Mouse (Mus musculus): Measurements from ENCODE around the gene Kctd15.

Gene Kctd15

DNA sequence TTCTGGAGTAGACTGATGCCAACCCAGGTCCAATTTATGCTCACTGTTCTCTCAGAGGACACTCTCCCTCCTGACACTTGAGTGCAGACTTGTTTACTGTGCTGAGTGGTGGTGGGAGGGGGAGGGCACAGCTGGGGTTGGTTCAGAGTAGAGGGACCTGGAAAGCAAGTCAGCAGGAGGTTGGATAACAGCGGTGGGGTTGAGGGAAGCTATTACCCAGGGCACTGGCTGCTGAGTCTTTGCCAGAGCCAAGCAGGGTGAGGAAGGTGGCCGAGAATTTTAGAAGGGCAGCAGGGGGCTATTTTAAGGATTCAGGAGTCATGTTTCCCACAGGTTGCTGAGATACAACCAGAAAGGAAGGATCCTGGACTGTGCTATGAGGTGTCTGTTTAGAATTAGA is 36.1 kb downstream of the Kctd15 start:
- DNase-seq (ENCODE audit: low read depth) = no peak

DNA sequence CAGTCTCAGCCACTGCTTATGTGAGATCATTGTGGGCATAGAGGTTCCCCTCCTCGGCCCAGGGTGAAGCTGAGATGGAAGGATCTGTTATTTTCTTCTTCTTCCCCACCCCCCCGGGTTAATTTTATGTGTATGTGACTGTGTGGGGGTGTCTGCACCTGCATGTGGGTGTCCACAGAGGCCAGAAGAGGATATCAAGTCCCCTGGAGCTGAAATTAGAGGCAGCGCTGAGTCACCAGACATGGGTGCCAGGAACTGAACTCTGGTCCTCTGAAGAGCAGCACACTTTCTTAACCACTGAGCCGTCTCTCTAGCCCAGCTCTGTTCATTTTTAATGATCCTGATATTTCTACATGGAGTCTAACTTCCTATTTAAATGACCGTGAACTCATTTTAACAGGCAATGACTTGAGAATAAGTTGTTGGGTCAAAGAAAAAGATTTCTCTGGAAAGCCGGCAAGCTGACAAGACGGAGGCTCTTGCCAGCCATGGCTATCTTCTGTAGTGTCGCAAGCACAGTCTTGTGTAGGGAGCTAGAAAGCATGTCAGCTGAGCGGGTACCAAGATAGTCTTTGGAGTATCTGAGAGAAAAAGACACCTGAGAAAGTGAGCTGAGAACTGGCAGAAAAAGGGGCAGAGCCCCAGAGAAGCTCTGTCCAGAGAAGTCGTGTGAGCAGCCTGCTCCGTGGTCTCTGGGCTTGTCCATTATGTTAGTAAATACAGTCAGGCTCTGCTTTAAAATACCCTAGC is 38.2 kb downstream of the Kctd15 start:
- no peak for DNase-seq (ENCODE audit: low read depth)

DNA sequence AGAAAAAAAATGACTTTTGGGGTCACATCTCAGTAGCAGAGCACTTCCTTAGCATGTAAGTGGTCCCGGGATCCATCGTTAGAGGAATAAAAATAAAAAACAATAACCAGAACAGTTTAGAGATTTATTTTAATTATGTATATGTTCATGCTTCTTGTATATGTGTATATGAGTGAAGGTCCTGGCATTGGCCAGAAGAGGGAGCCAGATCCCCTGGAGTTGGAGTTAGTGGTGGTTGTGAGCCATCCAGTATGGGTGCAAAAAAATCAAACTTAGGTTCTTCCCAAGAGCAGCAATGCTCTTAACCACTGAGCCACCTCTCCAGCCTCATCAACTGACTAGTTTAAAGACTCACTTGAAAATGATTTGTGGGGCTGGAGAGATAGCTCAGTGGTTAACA is 40.3 kb downstream of the Kctd15 start:
- peak; percentile 13 for DNase-seq (ENCODE audit: low read depth)

DNA sequence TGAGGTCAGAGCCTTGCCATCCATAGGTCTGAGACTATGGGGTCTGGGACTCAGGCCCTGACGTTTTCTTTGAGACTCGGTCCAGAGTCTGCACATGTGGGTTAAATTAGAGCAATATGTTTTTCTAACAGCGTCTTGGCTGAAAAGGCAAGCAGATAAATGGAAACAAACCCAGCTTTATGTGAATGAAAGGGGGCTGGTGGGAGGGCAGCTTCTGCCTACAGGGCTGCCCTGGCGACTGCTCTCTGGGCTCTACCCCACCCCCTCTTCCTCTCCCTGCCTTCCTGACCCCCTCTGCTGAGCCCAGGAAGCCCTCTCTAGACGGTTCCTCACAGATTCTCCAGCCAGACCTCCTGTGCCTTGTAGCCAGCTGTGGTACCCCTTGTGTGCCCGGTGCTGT is 46.1 kb downstream of the Kctd15 start:
- DNase-seq (ENCODE audit: low read depth) = no peak

DNA sequence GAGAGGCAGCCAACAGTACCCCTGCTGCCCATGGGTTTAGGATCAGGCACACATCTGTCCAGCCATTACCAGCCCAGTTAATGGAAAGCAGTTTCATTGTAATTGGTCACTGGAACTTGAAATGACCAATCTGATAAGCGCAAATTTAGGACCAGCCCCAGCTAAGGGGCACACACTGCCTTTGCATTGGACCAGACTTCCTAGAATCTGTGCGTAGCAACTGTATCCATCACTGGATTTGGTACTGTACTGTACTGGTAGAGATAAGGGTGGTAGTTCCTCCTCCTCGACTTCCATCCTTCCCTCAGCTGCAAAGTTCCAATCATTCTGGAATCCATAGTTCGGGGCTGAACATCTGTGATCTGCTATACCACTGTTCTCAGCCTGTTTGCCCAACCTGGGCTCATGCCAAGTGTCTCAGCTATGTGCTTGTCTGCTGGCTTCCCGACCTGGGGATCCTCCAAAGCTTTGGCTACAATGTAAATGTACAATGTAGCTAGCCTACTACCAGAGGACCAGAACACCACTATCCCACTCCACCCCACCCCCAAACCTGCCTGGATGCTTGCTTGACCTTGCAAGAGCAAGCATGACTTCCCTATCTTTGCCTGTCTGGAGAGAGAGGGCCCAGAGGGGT is 49.1 kb downstream of the Kctd15 start:
- no peak for DNase-seq (ENCODE audit: low read depth)

DNA sequence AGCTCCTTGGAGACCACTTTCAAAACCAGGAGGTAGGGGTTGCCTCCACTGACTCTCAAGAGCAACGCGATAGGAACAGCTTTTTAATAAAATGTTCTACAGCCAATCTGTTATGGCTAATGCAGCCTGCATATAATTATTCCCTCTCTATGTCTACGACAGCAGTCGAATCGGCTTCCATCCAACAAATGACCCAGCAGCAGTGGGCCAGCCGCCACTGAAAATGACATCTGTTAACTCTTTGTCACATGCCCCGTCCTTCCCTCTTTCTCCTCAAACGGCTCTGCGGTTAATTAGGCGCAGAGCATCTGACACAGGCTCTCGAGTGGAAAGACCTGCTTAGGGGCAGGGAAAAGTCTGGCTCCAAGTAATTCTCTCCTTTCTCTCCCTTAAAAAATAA is 49.8 kb downstream of the Kctd15 start:
- DNase-seq (ENCODE audit: low read depth) = no peak

DNA sequence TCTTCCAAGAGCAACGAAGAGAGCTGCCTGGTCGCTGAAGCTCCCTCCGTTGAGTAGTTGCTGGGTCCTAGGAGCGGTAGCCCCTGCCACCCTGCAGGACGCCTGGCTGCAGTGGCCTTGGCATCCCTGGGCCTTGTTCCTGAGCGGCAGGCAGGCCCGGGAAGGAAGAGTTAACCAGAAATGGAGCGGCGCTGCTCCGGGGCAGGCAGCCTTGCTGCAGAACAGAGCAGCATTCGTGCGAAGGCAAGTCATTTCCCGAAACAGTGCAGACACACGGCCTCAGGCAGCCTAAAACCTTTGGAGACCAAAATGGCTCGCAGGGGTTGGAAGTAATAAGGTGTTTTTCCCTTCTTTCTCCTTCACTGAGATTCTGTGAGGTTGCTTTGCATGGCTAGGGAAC is 50.5 kb downstream of the Kctd15 start:
- DNase-seq (ENCODE audit: low read depth) = no peak

DNA sequence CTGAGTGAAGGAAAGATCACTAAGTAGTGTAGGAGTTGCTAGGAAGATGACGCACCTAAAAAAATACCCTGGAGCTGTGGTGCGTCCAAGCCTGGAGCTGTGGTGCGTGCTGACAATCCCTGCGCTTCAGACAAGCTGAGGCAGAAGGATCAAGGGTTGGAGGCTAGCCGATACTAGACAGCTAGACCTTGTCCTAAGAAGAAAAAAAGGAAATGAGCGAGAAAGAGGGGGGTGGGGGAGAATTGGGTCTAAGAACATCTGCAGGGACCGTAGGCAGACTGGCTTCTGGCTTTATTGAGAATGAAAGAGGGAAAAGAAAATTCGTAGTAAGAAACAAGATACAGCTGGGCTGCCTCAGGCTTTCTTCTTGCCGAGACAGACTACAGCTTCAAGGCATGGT is 58.0 kb downstream of the Kctd15 start:
- DNase-seq (ENCODE audit: low read depth) = no peak

DNA sequence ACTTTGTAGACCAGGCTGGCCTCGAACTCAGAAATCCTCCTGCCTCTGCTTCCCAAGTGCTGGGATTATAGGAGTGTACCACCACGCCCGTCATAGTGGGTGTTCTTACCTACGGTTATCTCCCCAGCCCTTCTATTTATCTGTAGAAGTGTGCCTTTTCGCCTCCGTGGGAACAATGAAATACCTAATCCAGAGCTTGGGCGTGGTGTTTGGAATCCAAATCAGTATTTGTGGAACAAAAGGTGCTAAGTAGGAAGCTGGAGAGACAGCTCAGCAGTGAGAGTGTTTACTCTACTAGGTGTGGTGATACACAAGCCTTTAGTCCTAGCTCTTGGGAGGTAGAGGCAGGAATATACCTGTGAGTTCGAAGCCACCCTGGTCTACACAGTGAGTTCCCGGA is 58.5 kb downstream of the Kctd15 start:
- DNase-seq (ENCODE audit: low read depth) = no peak

DNA sequence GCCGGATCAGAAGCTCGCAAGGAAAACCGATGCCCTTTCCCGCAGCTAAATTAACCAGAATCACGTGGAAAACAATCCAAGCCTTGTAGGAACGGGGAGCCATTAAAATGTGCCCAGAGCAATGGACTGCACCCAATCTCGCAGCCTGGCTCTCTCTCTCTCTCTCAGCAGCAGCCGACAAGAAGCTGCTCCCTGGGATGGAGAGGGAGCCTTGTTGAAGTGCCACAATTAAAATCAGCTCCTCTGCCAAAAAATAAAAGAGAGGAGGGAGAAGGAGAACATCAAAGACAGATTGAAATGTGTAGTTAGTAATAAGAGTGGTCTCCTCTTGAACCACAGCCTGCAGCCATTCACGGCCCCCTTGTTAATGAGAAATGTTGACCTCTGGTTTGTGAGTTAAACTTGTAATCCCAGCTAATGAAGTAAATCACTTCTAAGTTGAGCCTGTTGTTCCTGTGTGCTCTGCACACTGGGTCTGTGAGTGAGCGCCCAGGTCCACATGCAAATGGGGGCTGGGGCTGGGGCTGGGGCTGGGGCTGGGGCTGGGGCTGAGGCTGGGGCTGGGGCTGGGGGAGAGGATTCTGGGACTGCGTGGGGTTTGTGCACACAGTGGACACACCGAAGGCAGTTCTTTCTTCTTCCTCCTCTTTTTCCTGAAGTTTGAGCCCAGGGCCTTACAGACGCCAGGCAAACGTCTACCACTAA is 59.8 kb downstream of the Kctd15 start:
- no peak for DNase-seq (ENCODE audit: low read depth)

DNA sequence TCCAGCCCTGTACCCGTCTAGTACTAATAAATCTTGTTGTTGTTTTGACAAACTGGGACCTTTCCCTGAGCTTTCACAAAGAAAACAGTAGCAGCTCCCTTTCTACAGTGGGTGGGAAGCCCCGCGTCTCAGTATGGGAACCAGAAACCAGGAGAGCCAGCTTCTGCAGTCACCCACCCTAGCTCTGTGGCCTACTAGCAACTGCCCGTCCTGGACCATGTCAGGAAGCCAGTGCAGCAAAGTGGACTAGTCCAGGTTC is 61.3 kb downstream of the Kctd15 start:
- no peak for DNase-seq (ENCODE audit: low read depth)

DNA sequence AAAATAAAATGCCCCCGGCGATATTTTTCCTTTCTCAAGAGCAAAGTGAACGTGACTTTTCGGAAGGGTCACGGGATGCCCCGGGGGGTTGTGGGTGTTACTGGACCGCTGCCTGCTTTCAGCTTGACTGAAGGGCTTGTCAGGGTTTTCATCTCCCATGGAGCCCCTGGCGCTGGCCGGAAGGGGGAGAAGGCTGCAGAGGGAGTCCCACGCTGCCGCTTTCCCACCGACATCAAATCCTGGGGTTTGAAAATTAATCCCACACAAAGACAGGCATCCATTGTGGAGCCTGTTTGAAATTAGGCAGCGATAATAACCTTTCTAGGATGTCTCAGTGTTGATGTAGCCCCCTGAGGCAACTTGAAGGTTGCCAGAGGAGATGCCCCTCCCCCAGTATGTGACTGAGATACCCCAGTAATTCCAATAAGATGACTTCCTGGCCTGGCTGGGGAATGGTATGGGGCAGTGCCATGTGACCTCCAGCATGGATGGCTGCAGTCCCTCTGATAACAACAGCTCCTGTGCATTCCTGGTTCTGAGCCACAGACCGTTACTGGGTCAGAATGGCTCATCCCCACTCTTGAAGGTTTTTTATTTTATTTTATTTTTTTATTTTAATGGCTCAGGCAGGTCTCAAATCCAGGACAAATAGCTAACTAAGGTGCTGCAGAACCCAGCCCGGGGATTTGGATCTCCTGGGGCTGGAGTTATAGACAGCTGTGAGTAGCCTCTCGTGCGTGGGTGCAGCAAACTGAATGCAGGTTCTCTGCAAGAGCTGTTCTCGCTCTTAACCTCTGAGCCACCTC is 61.8 kb downstream of the Kctd15 start:
- no peak for DNase-seq (ENCODE audit: low read depth)

DNA sequence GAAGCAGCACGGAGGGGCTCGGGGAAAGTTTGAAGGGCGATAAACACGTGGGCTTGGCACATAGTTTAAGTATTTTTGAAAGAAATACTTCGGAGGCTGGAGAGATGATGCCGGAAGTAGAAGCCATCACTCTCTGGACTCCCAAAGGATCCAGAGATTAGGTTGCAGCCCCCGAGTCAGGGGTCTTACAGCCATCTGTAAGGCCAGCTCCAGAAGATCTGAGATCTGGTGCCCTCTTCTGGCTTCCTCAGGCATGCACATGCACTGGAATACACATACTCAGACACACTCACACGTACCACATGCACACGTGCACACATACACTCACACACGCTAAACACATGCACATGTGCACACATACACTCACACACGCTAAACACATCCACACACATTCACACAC is 65.8 kb downstream of the Kctd15 start:
- no peak for DNase-seq (ENCODE audit: low read depth)
